Mouse (Mus musculus): ENCODE results near the gene Sord. TPM values are rescaled to one million over a fixed set of nuclear protein-coding genes. Genes with fewer than 3 reads are reported as not detected.

The Sord gene
- polyA plus RNA-seq, 1 experiment: 21.9 TPM

DNA sequence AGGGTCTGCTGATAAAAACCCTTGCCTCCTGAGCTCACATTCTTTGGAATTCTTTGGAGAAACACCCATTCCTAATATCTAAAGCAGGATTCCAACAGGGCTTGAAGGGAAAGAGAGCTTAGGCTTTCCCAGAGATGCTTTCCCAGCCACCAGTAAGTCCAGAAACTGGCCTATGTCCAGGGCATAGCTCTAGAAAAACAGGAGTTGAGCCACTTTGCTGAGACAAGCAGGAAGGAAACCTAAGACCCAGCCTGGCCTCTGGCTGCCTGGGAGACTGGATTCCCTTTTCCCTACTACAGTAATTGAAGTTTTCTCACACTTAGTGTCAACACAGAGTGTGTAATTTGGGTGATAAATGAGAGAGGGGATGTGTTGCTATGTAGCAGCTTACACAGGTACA, 1.8 kb downstream of the Sord start:
- Histone ChIP-seq H3K4me3 (replicated peaks; ENCODE audit: extremely low read depth, low read depth, low read length) (no peak overlapping the region), H3K4me1 (ENCODE audit: control insufficient read depth, insufficient read depth, low read length) (no peaks in the 10 kb centered on the region; the same call in 1 of the 2 replicates)
- TF ChIP-seq CTCF (IDR thresholded peaks at IDR 0.05; ENCODE audit: insufficient read depth, low read length) (no peak), POLR2A (IDR thresholded peaks at IDR 0.05; ENCODE audit: borderline replicate concordance, extremely low read depth, low read depth, low read length) (no peak)
- no peak for DNase-seq

DNA sequence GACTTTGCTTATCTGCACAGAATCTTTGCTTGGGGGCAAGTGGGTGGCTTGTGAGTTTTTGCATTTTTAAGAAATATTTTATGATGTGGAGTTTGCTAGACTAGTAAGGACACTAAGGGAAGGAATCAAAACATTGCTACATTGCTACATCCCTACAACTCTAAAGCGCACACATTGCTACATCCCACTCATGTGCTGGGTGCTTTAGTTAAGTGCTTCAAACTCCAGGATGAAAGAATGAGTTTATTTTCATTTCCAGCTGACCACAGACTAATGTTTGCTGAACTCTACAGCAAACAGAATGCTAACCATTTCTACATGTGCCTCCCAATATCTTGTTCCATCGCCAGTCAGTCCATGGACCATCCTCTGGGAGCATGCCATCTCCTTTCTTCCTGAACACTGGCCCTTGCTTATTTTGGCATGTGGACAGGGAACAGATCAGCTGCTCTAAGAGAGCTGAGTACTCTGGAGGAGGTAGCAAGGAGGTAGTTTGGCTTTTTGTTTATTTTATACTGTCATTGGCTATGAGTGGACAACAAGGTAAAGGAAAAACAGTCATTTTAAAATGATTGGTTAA, 3.4 kb downstream of the Sord start:
- WGBS: 62% methylated on average over 2 of the region's 2 CpGs
- H3K4me1 ChIP-seq (ENCODE audit: control insufficient read depth, insufficient read depth, low read length): no peaks in the 10 kb centered on the region; the same call in 1 of the 2 replicates
- TF ChIP-seq CTCF (IDR thresholded peaks at IDR 0.05; ENCODE audit: insufficient read depth, low read length) (no peak), POLR2A (IDR thresholded peaks at IDR 0.05; ENCODE audit: borderline replicate concordance, extremely low read depth, low read depth, low read length) (no peak)
- no peak overlapping the region for H3K4me3 ChIP-seq (replicated peaks; ENCODE audit: extremely low read depth, low read depth, low read length)
- no peak for DNase-seq

DNA sequence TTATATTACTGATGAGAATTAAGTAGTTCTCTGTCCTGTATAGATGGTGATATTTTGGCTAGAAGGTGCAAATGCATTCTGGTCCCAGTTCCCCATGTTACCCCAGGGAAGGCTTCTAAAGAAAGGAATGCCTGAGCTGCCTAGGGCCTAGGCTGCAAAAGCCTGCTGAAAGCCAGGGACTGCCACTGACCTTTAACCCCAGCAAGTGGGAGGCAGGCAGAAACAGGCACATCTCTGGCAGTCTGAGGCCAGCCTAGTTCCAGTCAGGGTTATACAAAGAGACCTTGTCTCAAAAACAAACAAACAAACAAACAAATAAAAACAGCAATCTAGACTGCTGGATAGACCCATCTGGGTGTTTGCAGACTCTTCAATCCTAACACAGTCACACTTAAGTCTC, 6.2 kb downstream of the Sord start:
- DNase-seq: no peak
- TF ChIP-seq CTCF (IDR thresholded peaks at IDR 0.05; ENCODE audit: insufficient read depth, low read length) (no peak), POLR2A (IDR thresholded peaks at IDR 0.05; ENCODE audit: borderline replicate concordance, extremely low read depth, low read depth, low read length) (no peak)
- Histone ChIP-seq H3K4me1 (ENCODE audit: control insufficient read depth, insufficient read depth, low read length) (no peaks in the 10 kb centered on the region; the same call in 1 of the 2 replicates), H3K4me3 (replicated peaks; ENCODE audit: extremely low read depth, low read depth, low read length) (no peak overlapping the region)

DNA sequence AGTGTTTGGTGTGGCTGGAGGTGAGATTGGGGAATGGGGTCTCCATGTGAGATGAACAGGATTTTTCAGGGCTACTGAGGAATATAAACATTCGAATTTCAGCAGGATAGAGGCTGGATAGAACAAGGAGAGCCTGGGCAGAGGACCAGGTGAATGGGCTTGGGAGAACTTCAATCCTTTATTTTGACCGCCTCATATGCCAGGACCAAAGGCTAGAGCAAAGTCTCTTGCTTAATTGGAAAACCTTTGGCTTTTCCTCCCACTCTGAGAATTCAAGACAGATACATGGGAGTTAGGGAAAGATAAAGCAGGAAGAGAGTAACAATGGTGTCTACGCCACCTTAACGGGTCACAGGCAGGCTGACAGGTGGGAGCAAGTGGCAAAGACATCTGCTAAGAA, 6.7 kb downstream of the Sord start:
- no peak overlapping the region for H3K4me3 ChIP-seq (replicated peaks; ENCODE audit: extremely low read depth, low read depth, low read length)
- no peaks in the 10 kb centered on the region; the same call in 1 of the 2 replicates for H3K4me1 ChIP-seq (ENCODE audit: control insufficient read depth, insufficient read depth, low read length)
- WGBS: 81% methylated on average over 4 of the region's 4 CpGs
- TF ChIP-seq POLR2A (IDR thresholded peaks at IDR 0.05; ENCODE audit: borderline replicate concordance, extremely low read depth, low read depth, low read length): no peak
- TF ChIP-seq CTCF (IDR thresholded peaks at IDR 0.05; ENCODE audit: insufficient read depth, low read length): no peak
- DNase-seq: no peak

DNA sequence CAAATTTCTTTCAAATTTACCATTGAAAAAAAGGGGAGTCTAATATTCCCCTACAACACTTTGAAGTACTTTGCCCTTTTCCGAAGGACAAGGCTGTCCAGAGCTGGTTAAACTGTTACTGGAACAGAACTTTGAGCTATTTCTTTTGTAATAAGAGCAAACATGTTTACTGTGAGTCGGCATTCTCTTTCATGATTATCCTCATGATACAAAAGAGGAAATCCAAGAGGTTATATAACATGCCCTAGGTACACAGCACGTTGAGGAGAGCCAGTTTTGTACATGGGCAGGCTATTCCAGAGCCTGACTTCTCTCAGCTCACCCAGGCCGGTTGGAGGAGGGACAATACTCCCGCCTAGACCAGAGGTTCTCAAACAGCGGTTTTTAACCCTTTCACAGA, 7.4 kb downstream of the Sord start:
- 42% methylated on average over 6 of the region's 6 CpGs for WGBS
- no peak overlapping the region for H3K4me3 ChIP-seq (replicated peaks; ENCODE audit: extremely low read depth, low read depth, low read length)
- H3K4me1 ChIP-seq (ENCODE audit: control insufficient read depth, insufficient read depth, low read length): no peaks in the 10 kb centered on the region; the same call in 1 of the 2 replicates
- TF ChIP-seq CTCF (IDR thresholded peaks at IDR 0.05; ENCODE audit: insufficient read depth, low read length) (no peak), POLR2A (IDR thresholded peaks at IDR 0.05; ENCODE audit: borderline replicate concordance, extremely low read depth, low read depth, low read length) (no peak)
- DNase-seq: no peak

DNA sequence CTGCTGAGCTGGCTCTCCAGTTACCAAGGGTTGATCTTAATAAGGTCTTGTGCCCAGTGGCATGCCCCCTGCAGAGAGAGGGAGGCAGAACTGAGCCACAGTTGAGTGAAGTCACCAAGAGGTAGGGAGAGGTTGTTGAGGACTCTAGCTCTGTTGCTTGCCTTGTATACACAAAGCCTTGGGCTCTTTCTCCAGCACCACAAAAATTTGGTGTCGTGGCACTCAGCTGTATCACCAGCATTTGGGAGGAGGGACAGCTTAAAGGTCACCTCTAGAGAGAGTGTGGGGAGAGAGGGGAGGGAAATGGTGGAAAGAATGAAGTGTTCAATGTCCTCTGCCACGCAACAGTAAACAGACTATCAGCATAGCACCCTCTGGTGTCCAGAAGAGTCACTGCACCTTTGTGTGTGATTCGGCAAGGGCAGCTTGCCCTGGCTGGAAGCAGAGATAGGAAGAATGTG, 9.2 kb downstream of the Sord start:
- TF ChIP-seq POLR2A (IDR thresholded peaks at IDR 0.05; ENCODE audit: borderline replicate concordance, extremely low read depth, low read depth, low read length) (no peak), CTCF (IDR thresholded peaks at IDR 0.05; ENCODE audit: insufficient read depth, low read length) (peak; percentile 95)
- peak; percentile 73 for DNase-seq
- Histone ChIP-seq H3K4me3 (replicated peaks; ENCODE audit: extremely low read depth, low read depth, low read length) (no peak overlapping the region), H3K4me1 (ENCODE audit: control insufficient read depth, insufficient read depth, low read length) (no peaks in the 10 kb centered on the region; the same call in 1 of the 2 replicates)
- 1% methylated on average over 3 of the region's 3 CpGs for WGBS

DNA sequence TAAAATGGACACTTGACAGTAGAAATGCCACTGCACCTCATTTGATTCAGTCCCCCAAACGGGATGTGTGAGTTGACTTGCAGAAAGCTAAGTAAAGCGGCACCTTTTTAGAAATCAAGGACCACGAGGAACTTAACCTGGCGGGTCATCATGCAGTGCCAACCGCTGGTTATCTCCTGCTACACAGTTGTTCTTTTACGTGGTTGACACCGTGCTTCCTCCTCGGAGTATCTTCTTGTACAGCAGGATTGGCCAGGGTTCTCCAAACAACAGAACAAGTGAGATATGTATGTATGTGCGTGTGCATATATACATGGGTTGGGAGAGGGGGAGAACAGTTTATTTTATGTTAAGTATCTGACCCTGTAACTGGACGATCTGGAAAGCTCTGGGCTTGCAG, 13.2 kb downstream of the Sord start:
- H3K4me1 ChIP-seq (ENCODE audit: control insufficient read depth, insufficient read depth, low read length): no peaks in the 10 kb centered on the region; the same call in 1 of the 2 replicates
- WGBS: 79% methylated on average over 10 of the region's 10 CpGs
- no peak overlapping the region for H3K4me3 ChIP-seq (replicated peaks; ENCODE audit: extremely low read depth, low read depth, low read length)
- DNase-seq: no peak
- no peak for TF ChIP-seq CTCF (IDR thresholded peaks at IDR 0.05; ENCODE audit: insufficient read depth, low read length)
- TF ChIP-seq POLR2A (IDR thresholded peaks at IDR 0.05; ENCODE audit: borderline replicate concordance, extremely low read depth, low read depth, low read length): no peak

DNA sequence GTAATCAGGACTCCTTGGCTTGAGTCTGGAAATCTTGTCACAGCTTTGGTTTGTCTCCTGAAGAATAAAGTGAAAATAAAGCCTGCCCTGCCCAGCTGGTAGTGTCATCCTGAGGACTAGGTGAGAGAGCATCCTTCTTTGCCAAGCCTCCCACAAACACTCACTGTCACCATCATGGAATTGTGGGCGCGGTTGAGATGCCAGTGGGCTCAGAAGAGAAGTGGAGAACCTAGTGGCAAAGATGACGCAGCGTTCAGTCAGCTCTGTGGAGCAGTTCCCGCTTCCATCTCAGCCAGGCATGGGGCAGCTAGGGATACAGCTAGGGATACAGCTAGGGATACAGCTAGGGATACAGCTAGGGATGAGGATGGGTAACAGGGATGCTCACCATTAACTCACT, 21.4 kb downstream of the Sord start:
- H3K4me3 ChIP-seq (replicated peaks; ENCODE audit: extremely low read depth, low read depth, low read length): no peak overlapping the region
- no peak for DNase-seq
- WGBS: 93% methylated on average over 5 of the region's 5 CpGs
- TF ChIP-seq POLR2A (IDR thresholded peaks at IDR 0.05; ENCODE audit: borderline replicate concordance, extremely low read depth, low read depth, low read length) (no peak), CTCF (IDR thresholded peaks at IDR 0.05; ENCODE audit: insufficient read depth, low read length) (no peak)
- H3K4me1 ChIP-seq (ENCODE audit: control insufficient read depth, insufficient read depth, low read length): no peaks in the 10 kb centered on the region

DNA sequence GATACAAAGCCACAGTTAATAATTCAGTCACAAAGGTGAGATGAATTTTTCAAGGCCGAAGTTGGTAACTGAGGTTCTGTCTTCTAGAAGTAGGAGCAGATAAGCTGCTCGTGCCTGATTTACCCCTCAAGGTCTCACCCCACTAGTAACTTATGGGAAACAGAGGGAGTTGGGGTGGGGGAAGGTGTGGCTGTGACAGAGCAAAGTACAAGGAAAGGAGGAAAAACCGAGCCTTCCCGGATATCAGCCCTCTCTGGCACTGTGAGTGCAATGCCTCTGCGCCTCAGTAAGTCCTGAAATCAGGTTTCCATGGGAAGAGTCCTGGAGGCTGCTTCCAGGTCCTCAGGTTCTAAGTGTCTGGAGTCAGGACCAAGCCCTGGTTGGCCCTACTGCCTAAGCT, 26.2 kb downstream of the Sord start:
- no peaks in the 10 kb centered on the region for H3K4me1 ChIP-seq (ENCODE audit: control insufficient read depth, insufficient read depth, low read length)
- no peak for DNase-seq
- 84% methylated on average over 5 of the region's 5 CpGs for WGBS
- TF ChIP-seq CTCF (IDR thresholded peaks at IDR 0.05; ENCODE audit: insufficient read depth, low read length) (no peak), POLR2A (IDR thresholded peaks at IDR 0.05; ENCODE audit: borderline replicate concordance, extremely low read depth, low read depth, low read length) (no peak)
- no peak overlapping the region for H3K4me3 ChIP-seq (replicated peaks; ENCODE audit: extremely low read depth, low read depth, low read length)

DNA sequence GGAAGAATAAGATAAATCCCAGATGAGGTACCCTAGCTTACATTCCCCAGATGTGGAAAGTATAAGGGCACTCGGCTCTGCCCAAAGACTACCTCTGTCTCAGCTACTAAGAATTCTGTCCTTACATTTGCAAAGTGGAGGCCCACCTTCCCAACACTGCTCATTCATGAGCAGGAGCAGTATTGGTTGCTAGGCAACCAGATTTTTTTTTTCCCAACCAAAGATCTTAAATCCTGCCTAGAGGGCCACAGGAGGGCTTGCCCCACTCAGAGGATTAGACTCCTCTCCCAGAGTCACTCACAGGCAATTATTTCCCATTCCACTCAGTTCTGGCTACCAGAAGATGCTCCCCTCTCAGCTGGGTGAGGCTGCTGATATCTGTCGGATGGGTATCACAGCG, 30.1 kb downstream of the Sord start:
- H3K4me1 ChIP-seq (ENCODE audit: control insufficient read depth, insufficient read depth, low read length): no peaks in the 10 kb centered on the region
- no peak for DNase-seq
- 79% methylated on average over 3 of the region's 3 CpGs for WGBS
- no peak overlapping the region for H3K4me3 ChIP-seq (replicated peaks; ENCODE audit: extremely low read depth, low read depth, low read length)
- TF ChIP-seq CTCF (IDR thresholded peaks at IDR 0.05; ENCODE audit: insufficient read depth, low read length) (no peak), POLR2A (IDR thresholded peaks at IDR 0.05; ENCODE audit: borderline replicate concordance, extremely low read depth, low read depth, low read length) (no peak)
